Mouse (Mus musculus) CH12.LX (cell line): ENCODE data around the gene Cd46.

ENCODE experiments used
- CTCF ChIP-seq, 2 experiments: IDR thresholded peaks in 1 of 2; conservative IDR thresholded peaks in 1 of 2; 2 replicates each; pipeline ENCODE4 v1.5.1; 2011 to 2012; ENCODE audit warnings: low read depth in 2 of 2, low read length in 2 of 2, improper control_type of control experiment in 1 of 2, inconsistent platforms in 1 of 2, mild to moderate bottlenecking in 1 of 2, moderate library complexity in 1 of 2
- POLR2A ChIP-seq: IDR thresholded peaks from 2 replicates; pipeline ENCODE4 v1.6.1; 2011; ENCODE audit warnings: low read depth, mild to moderate bottlenecking, improper control_type of control experiment, low read length
- TBP ChIP-seq: conservative IDR thresholded peaks from 2 replicates; pipeline ENCODE4 v1.6.1; 2011; ENCODE audit warnings: low read depth, low read length, improper control_type of control experiment

GRCm38 (mm10) chr1:195032738-195033137 lies 59.3 kb downstream of the Cd46 start:
- TF ChIP-seq CTCF (conservative IDR thresholded peaks at IDR 0.05 in 1 of 2, IDR thresholded peaks at IDR 0.05 in 1 of 2; ENCODE audit: low read depth in 2 of 2, low read length in 2 of 2): no peak
- TF ChIP-seq TBP: no peak
- TF ChIP-seq POLR2A: no peak
